Mouse (Mus musculus) hindbrain, embryonic 10.5 days (tissue): Measurements from ENCODE around the gene Nsf. TPM values are rescaled to one million over a fixed set of nuclear protein-coding genes. Genes with fewer than 3 reads are reported as not detected.

Experiments used
- polyA plus RNA-seq: library from polyadenylated mRNA; unstranded; fragments of >200 nt; fragmentation: Nextera tagmentation; extraction: Ambion mirVana; gene quantifications from 2 replicates; pipeline ENCODE4 v1.2.1, GENCODE M21; 2016

The Nsf gene
- polyA plus RNA-seq, 1 experiment from 2014 or later, result 53.1 TPM

Other genes starting within 250 kb of the Nsf start
- 0.60 and 1.0 TPM in 2 replicates for gene Wnt9b, start 204.2 kb downstream of the Nsf start, polyA plus RNA-seq
- 11.2 and 12.3 TPM in 2 replicates for gene Wnt3, start 179.9 kb downstream of the Nsf start, polyA plus RNA-seq
- gene Arf2, start 12.7 kb upstream of the Nsf start, polyA plus RNA-seq, result 99.1 and 116 TPM in 2 replicates
- gene Crhr1, start 178.8 kb upstream of the Nsf start, polyA plus RNA-seq, result 0.31 and 0.95 TPM in 2 replicates
- gene Sppl2c, start 232.3 kb upstream of the Nsf start, polyA plus RNA-seq, result not detected in 2 replicates